Mouse (Mus musculus): Measurements from ENCODE around the gene Phf14. TPM values are rescaled to one million over a fixed set of nuclear protein-coding genes. Genes with fewer than 3 reads are reported as not detected.
"Not testable (repeated sequence)": the region's sequence is repeated elsewhere in the genome, so short reads cannot be mapped to it uniquely, and the experiment has no call there.

The Phf14 gene
- total RNA-seq, 2 experiments from 2014 or later, result 83.4 to 105 TPM

DNA sequence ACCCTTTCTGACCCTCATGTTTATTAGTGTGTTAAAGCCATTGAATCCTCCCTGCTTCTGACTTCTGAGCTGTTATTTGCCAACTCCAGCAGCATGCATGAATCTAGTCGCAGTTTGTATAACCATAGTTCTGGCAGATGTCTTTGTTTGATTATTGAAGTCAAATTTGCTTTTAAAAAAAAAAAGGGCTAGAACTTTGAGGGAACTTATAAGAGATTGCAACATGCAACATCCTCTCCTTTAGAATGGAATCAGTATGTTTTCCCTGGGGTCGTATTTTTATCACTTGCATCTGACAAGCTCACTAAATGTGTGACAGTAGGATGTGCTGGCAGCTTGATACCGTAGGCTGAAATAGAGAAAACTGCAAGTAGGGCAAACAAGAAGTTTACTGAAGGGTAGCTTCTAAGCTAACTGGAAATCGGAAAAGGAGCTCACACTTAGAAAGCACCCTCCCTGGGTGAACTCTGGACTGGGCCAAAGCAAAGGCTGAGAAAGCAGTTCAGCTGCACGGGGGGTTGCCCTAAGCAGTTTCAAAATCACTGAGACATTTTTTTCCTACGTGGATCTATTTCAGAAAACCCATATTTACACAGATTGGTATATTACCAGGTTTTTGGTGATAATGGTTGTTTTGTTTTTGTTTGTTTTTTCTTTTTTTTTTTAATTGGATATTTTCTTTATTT is 175.1 kb downstream of the Phf14 start:
- no peak for ATAC-seq (replicated peaks; ENCODE audit: poor library complexity)

DNA sequence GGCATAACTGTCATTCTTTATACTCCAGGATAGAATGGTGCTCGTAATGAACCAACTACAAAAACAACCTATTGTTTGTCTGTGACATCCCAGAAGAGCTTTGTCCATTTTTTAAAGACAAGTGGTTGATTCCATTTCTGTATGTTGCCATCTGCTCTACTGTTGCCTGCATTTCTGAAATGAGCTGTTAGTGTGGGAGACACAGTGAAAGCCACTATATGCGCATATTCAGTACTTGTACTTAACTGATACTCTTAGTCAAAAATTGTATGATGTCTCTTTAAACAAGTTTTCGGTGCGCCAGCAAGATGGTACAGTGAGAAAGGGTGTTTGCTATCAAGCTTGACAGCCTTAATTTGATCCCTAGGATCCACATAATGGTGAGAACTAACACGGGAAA is 177.1 kb downstream of the Phf14 start:
- no peak for ATAC-seq (replicated peaks; ENCODE audit: poor library complexity)

DNA sequence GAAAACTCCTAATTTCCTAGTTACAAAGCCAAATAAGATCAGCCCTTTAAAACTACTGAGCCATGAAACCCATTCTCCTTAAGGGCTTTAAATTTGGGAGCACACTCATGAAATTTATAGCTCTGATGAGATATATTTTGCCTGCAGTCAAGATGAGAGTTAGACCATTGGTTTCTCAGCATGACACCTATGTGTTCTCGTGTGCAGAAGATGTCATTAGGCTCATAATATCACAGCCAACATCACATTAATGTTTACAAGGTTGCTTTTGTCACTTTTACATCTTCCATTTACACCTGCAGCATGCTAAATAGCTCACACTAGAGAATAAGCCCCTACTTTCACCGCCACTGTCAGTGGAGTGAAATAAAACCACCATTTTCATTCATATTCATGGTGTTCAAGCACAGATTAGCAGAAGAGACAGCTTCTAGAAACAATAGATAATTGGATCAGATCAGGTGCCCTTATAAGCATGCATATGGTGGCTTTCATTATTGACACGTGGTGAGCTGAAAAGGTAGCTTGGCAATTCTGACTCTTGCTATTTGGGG is 181.9 kb downstream of the Phf14 start:
- ATAC-seq (replicated peaks; ENCODE audit: poor library complexity), result no peak

GRCm38 (mm10) chr6:12095716-12096115 is 188.1 kb downstream of the Phf14 start:
- ATAC-seq (replicated peaks; ENCODE audit: poor library complexity), result peak; percentile 52

- peak; percentile 54 for ATAC-seq (replicated peaks; ENCODE audit: poor library complexity)
These were observed 189.5 kb downstream of the Phf14 start for GRCm38 (mm10) chr6:12097125-12097524.

- ATAC-seq (replicated peaks; ENCODE audit: poor library complexity), result no peak
These were observed 197.5 kb downstream of the Phf14 start for GRCm38 (mm10) chr6:12105144-12105543.

DNA sequence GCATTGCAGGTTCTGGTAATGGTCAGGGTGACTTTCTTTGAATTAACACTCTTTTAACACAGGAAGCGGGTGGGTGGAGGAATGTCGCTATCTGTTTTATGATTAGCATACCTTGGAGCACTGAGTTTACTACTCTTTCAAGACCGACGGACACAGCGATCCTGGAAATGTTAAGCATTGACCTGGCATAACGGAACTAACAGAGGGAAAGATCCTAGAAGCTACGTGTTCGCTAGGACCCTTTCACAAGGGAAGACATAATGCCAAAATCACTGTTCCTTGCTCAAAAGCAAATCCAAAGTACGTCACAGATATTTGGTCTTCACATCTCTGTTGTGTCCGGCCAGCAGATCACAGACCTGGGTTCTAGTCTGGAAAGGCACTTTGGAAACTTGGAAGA is 199.7 kb downstream of the Phf14 start:
- no peak for ATAC-seq (replicated peaks; ENCODE audit: poor library complexity)

- no peak for ATAC-seq (replicated peaks; ENCODE audit: poor library complexity)
These were observed 200.2 kb downstream of the Phf14 start for GRCm38 (mm10) chr6:12107786-12108185.

- peak; percentile 67 for ATAC-seq (replicated peaks; ENCODE audit: poor library complexity)
These were observed 209.6 kb downstream of the Phf14 start for GRCm38 (mm10) chr6:12116926-12117818.

- ATAC-seq (replicated peaks; ENCODE audit: poor library complexity), result peak; percentile 20; the same call in 1 of the 2 replicates
These were observed 210.4 kb downstream of the Phf14 start for GRCm38 (mm10) chr6:12117819-12118570.

- no peak for ATAC-seq (replicated peaks; ENCODE audit: poor library complexity)
These were observed 215.2 kb downstream of the Phf14 start for GRCm38 (mm10) chr6:12122759-12123158.

DNA sequence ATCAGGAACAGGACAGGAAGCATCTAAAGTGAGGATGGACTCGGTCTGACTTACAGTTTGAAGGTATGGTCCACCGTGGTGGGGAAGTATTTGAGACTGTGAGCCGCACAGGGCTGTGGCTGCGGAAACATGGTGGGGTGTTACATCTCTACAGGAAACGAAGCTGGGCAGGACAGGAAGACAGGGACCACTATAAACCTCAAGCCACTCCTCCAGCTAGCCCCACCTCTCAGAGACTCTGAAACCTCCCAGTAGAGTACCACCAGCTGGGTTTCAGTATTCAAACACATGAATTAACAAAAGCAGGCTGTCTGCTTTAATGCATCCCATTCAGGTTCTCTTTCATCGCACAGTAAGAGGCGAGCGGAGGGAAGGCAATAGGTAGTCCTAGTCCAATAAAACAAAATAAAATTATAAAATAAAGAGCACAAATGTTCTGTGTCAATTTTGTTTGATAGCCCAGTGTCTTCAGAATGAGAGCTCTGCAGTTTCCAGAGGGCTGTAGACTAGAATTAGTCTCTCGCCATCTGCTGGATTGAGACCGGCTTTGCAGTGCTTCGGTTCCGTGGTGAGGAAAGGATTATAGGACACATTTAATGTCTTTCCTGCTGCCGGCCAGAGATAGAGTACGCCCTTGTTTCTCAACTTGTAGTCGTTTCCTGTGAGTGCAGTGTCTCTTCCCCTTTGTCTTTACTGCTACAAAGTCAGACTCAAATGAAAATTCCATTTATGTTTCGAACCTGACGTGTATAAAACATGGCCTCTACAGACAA is 217.6 kb downstream of the Phf14 start:
- peak; percentile 79 for ATAC-seq (replicated peaks; ENCODE audit: poor library complexity)

DNA sequence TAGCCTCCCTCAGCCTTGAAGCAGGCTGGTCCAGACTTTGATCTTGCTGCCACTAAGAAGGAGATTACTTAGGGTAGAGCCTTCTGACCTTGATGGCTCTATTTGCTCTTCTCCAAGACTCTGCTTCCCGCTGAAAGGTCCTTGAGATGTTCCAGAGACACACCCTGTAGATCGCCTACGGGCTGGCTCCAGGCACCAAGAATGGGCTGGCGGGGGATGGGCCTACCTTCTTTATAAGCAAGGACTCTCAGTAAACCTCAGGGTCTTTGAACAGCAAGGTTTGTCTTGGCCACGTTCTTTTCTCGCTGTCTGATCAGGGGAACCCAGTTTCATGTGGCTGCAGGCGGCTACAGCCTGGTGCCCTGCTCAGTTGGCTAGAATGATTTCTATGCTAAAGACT is 219.0 kb downstream of the Phf14 start:
- ATAC-seq (replicated peaks; ENCODE audit: poor library complexity), result not testable (repeated sequence)

DNA sequence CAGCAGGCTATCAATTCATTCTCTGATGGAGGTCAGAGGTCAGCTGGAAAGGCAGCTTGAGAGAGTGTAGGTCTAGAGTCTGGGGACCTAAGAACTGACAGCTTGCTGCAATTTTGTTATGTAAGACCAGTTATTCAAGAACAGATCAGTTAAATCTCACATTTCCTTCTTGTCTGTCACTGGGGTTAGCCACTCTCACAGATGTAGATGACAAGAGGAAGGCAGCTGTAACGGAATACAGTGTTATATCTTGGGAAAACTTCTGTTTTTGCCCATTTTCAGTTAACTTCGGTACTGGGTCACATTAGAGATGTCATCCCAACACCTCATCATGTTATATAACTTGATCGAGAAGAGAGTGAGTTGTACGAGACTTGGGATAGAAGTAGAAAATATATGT is 219.7 kb downstream of the Phf14 start:
- ATAC-seq (replicated peaks; ENCODE audit: poor library complexity), result peak; percentile 45

Other genes starting within 250 kb of the Phf14 start
- 690 and 719 TPM in 2 replicates for gene Ndufa4, start 312 bp upstream of the Phf14 start, total RNA-seq (2015)
- gene Ndufa4, start 312 bp upstream of the Phf14 start, total RNA-seq (2017), result 382 and 561 TPM in 2 replicates

All from megakaryocyte progenitor cell, adult 5-6 weeks (primary cell).